Mouse (Mus musculus): ENCODE data around the gene Dtd1.

DNA sequence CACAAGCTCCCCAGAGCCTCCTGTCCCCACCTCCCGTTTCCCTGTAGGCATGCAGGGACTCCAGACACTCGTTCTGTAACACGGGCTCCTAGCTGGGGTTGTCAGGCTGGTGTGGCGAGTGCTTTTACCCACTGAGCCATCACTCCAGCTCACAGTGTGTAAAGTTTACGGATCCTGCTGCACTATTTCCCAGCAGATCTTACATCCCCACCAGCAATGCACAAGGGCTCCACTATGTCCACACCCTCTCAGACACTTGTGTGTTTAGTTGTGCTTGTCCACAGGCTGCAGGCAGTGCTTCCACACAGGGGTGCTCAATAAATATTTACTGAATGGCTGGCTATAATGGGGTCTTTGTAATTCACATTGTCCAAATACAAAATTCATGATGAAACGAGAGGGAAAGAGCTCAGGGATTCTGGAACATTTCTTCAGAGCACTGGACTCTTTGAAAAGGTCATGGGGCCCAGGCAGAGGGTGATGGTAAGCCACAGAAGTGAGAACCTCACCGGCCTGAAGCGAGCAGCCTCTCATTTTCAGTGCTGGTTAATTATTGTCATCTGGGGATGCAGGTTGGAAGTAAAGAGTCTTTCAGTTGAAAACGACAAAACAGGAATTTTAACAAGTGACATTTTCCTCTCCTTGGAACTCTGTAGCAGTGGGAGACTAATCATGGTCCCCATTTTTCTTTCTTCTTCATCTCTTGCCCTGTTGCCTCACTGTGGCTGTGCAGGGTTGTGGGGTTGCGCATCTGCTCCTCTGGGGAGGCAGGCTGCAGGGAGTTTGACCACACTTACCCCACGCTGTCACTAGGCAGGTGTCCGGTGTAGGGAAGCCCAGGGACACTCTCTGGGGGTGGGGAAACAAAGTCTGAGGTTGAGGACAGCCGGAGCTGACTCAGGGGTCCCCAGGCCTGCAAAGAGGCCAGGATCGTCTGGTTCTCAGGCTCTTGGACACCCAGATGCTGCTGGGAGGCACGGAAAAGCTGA, 208.4 kb downstream of the Dtd1 start:
- TF ChIP-seq EP300 (IDR thresholded peaks at IDR 0.05) = no peak
- TF ChIP-seq CTCF (IDR thresholded peaks at IDR 0.05) = no peak

Measured in lung, postnatal 0 days (tissue).